Mouse (Mus musculus) embryonic facial prominence, embryonic 14.5 days (tissue): ENCODE results near the gene Ak3. TPM values are rescaled to one million over a fixed set of nuclear protein-coding genes. Genes with fewer than 3 reads are reported as not detected.

ENCODE experiments used
- ATAC-seq: fragments of 200-750 bp; cut with Nextera tagmentation; 2 replicates; pipeline ENCODE4 v1.8.0; 2017; ENCODE audit warnings: low read depth, moderate number of reproducible peaks, moderate TSS enrichment
- DNase-seq: peaks from one replicate; pipeline ENCODE4 v3.0.0-alpha.2; 2015; ENCODE audit warnings: low spot score
- H3K27ac ChIP-seq: fragments of 300-500 bp; sonication (generic); replicated peaks from 2 replicates; pipeline ENCODE4 v1.5.1; 2014; ENCODE audit warnings: low read depth, mild to moderate bottlenecking, low read length, moderate library complexity
- H3K27me3 ChIP-seq: fragments of 300-500 bp; sonication (generic); replicated peaks from 2 replicates; pipeline ENCODE4 v1.6.1; 2014; ENCODE audit warnings: low read length; ENCODE audit not compliant: control insufficient read depth, insufficient read depth
- H3K36me3 ChIP-seq: fragments of 300-500 bp; sonication (generic); 2 replicates; pipeline ENCODE4 v1.6.1; 2014; ENCODE audit warnings: low read length, mixed read lengths; ENCODE audit not compliant: control insufficient read depth, insufficient read depth
- H3K4me1 ChIP-seq: fragments of 300-500 bp; sonication (generic); 2 replicates; pipeline ENCODE4 v1.6.1; 2014; ENCODE audit warnings: antibody characterized with exemption, low read length; ENCODE audit not compliant: control insufficient read depth, insufficient read depth
- H3K4me2 ChIP-seq: fragments of 300-500 bp; sonication (generic); 2 replicates; pipeline ENCODE4 v1.6.1; 2014; ENCODE audit warnings: low read depth, mild to moderate bottlenecking, low read length, moderate library complexity, mixed read lengths
- H3K4me3 ChIP-seq: fragments of 300-500 bp; sonication (generic); 2 replicates; pipeline ENCODE4 v1.5.1; 2014; ENCODE audit warnings: low read depth, mild to moderate bottlenecking, low read length
- H3K9ac ChIP-seq: fragments of 300-500 bp; sonication (generic); 2 replicates; pipeline ENCODE4 v1.6.1; 2014; ENCODE audit warnings: low read depth, mild to moderate bottlenecking, low read length, moderate library complexity, mixed read lengths
- H3K9me3 ChIP-seq: fragments of 300-500 bp; sonication (generic); 2 replicates; pipeline ENCODE4 v1.6.1; 2016; ENCODE audit warnings: low read length; ENCODE audit not compliant: control insufficient read depth
- WGBS: fragments of 180-500 bp; shearing (Covaris S2); extraction: QIAGEN DNeasy Blood & Tissue Kit; methylation state at CpG from one replicate; pipeline ENCODE4 v1.1.7; 2014; 5-methylcytosine and 5-hydroxymethylcytosine counted together
- polyA plus RNA-seq: library from polyadenylated mRNA; unstranded; fragments of >200 nt; fragmentation: Nextera tagmentation; extraction: Ambion mirVana; gene quantifications from 2 replicates; pipeline ENCODE4 v1.2.1, GENCODE M21; 2014

Gene Ak3
- polyA plus RNA-seq, 1 experiment from 2014 or later = 93.5 TPM

DNA sequence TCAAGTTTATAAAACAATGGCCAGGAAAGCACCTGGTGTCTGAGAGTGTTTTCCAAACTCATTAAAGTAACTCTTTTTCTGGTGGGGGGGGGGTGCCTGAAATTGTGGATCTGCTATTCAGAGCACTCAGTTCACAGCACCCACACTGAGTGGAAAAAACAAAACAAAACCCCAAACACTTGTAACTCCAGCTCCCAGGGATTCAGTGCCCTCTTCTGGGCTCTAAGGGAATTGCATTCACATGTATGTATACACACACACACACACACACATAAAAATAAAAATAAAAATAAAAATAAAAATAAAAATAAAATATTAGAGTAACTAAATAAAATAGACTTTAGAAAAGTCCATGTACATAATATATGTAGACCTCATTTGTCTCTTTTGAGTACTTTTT is 8.4 kb downstream of the Ak3 start:
- no peak for ATAC-seq
- no peak for DNase-seq

DNA sequence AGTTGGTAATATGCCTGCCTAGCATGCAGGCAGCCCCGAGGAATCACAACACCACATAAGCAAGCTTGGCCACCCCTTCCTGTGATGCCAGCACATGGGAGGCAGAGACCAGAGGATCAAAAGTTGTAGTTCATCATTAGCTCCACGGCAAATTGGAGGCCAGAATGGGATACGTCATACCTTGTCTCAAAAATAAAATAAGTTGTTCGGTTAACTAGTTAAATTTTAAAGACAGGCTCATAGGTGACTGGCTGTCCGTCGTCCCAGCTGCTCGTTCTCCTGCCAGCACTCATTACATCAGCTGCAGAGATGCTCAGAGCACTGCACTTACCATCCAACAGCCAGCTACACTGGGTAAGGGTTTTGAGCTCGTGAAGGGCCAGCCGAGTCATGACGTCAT is 10.2 kb downstream of the Ak3 start:
- Histone ChIP-seq H3K9ac (no peak overlapping the region), H3K4me1 (no peaks in the 10 kb centered on the region), H3K36me3 (peaks cover 37% of the 10 kb centered on the region), H3K9me3 (0 out of 2 replicates have a peak, but pooled peaks cover 4% of the 10 kb centered on the region), H3K27ac (0 out of 2 replicates have a peak overlapping the region, but pooled peaks have one; percentile 21), H3K4me3 (no peak overlapping the region), H3K4me2 (no peak overlapping the region), H3K27me3 (no peaks in the 10 kb centered on the region)
- ATAC-seq (no peak), DNase-seq (no peak)
- 84% methylated on average over 10 of the region's 10 CpGs for WGBS

More for the DNA sequence above, 8.4 kb downstream of the Ak3 start:
- 0 out of 2 replicates have a peak, but pooled peaks cover 4% of the 10 kb centered on the region for H3K9me3 ChIP-seq
- peaks cover 31% of the 10 kb centered on the region for H3K36me3 ChIP-seq
- H3K4me2 ChIP-seq = no peak overlapping the region
- peaks cover 3% of the 10 kb centered on the region; the same call in 1 of the 2 replicates for H3K4me1 ChIP-seq
- no peak overlapping the region for H3K27ac ChIP-seq
- H3K27me3 ChIP-seq = no peaks in the 10 kb centered on the region
- no peak overlapping the region for H3K9ac ChIP-seq
- H3K4me3 ChIP-seq = no peak overlapping the region

DNA sequence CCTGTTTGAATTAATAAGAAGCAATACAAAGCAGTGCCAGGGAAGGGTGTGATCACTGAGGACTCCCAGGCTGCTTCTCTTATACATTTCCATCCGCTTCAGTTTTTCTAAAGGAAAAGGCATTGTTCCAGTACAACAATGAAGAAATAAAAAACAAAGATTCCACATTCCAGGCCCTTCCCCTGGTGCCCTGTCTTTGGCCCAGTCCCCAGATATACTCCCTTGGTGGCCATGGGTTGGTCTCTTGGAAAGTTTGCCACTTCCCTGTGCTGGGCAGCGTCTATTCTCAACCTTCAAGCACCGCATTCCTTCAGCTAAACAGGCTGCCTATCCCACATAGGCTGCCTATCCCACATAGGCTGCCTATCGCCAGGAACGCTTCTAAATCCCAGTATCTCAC is 10.7 kb downstream of the Ak3 start:
- peaks cover 37% of the 10 kb centered on the region for H3K36me3 ChIP-seq
- DNase-seq (no peak), ATAC-seq (no peak)
- H3K9ac ChIP-seq = no peak overlapping the region
- H3K4me3 ChIP-seq = no peak overlapping the region
- no peak overlapping the region for H3K4me2 ChIP-seq
- H3K4me1 ChIP-seq = no peaks in the 10 kb centered on the region
- 0 out of 2 replicates have a peak overlapping the region, but pooled peaks have one; percentile 21 for H3K27ac ChIP-seq
- H3K9me3 ChIP-seq = 0 out of 2 replicates have a peak, but pooled peaks cover 4% of the 10 kb centered on the region
- H3K27me3 ChIP-seq = no peaks in the 10 kb centered on the region
- 84% methylated on average over 5 of the region's 5 CpGs for WGBS

DNA sequence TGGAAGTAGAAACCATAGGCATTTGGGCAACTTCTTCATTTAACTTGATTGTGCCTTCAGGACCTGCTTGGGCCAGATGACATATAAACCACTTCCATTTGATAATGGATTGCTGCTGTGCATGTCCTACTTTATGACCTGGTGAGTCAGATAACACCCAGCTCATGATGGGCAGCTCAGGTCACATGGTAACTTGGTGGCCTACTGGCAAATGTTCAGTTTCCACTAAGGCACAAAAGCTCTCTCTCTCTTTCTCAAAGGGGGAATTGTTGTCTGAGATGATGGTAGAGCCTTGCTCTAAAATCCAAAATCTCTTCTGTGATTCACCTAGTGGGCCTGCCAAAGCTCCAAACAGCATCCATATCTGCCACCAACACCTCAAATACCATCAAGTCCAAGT is 15.1 kb downstream of the Ak3 start:
- DNase-seq (no peak), ATAC-seq (no peak)
- H3K36me3 ChIP-seq = peaks cover 30% of the 10 kb centered on the region
- no peak overlapping the region for H3K4me2 ChIP-seq
- no peaks in the 10 kb centered on the region for H3K4me1 ChIP-seq
- no peaks in the 10 kb centered on the region for H3K27me3 ChIP-seq
- no peaks in the 10 kb centered on the region for H3K9me3 ChIP-seq
- no peak overlapping the region for H3K4me3 ChIP-seq
- H3K9ac ChIP-seq = no peak overlapping the region
- no peak overlapping the region for H3K27ac ChIP-seq

DNA sequence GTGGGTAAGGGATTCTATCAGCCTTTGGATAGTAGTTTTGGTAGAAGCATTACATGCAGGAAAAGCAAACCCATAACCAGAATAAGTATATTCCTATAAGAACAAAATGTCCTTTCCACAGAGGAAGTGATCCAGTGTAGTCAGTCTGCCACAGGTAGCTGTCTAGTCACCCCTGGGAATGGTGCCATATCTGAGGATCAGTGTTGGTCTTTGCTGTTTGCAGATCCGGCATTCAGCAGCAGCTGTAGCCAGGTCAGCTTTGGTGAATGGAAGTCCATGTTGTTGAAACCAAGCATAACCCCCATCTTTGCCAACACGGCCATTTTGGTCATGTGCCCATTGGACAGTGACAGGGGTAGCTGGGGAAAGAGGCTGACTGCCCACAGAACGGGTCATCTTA is 16.0 kb downstream of the Ak3 start:
- H3K36me3 ChIP-seq = peaks cover 23% of the 10 kb centered on the region
- 98% methylated on average over 3 of the region's 3 CpGs for WGBS

DNA sequence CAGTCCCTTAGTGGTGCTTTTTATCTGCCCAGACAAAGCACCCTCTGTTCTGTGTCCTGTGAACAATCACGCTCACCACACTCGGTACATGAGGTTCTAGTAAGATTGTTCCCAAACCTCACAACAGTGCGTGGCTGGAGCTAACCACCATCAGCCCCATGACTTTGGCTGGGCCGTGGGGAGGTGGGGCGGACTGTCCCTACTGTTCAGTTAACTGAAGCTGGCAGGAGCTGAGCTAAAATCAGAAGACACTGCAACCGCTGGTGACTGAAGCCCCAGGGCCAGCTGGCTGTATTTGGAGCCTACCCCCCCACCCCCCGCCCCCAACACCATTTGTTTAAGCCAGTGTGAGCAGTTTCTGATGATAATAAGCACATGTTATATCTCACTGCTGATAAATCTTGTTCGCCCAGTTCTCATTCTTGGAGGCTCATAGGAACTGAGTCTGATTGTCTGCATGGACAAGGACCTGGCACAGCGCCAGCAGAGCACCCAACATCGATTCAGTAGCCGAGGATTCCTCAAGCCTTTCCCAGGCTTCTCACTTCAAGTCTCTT is 23.3 kb downstream of the Ak3 start:
- Histone ChIP-seq H3K9me3 (no peaks in the 10 kb centered on the region), H3K36me3 (peaks cover 69% of the 10 kb centered on the region), H3K4me2 (no peak overlapping the region), H3K27ac (no peak overlapping the region), H3K4me1 (no peaks in the 10 kb centered on the region), H3K27me3 (no peaks in the 10 kb centered on the region), H3K4me3 (no peak overlapping the region), H3K9ac (no peak overlapping the region)
- WGBS = 64% methylated on average over 11 of the region's 11 CpGs
- ATAC-seq (peak; percentile 60), DNase-seq (peak; percentile 55)

More for the DNA sequence above, 16.0 kb downstream of the Ak3 start:
- Histone ChIP-seq H3K27ac (no peak overlapping the region), H3K9me3 (no peaks in the 10 kb centered on the region), H3K4me2 (no peak overlapping the region), H3K9ac (no peak overlapping the region), H3K4me1 (no peaks in the 10 kb centered on the region), H3K4me3 (no peak overlapping the region), H3K27me3 (no peaks in the 10 kb centered on the region)
- ATAC-seq (no peak), DNase-seq (no peak)

DNA sequence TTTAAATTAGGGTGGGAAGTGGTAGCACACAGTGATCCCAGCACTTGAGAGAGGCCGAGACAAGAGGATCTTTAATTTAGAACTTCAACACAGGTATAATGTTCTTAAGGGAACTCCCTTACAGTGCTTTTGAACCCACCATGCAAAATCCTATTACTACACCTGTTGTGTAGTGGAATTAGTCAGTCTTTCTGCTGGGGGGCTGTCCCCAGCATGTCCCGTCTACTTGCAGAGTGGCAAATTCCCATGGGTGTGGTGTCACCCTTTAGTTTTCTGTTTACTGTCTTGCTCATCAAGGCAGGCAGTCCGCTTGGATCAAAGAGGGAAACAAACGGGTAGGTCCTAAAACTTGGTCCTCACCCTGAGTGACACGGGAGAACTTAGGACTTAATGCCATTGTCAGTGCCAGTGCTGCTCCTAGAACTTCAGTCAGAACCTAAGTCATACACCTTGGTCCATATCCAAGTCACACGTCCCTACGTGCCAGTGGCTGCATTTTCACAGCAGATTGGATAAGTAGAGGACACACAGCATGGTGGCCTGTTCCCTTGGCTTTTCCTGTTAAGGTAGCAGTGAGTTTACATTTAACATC is 25.9 kb downstream of the Ak3 start:
- Histone ChIP-seq H3K27me3 (no peaks in the 10 kb centered on the region), H3K9me3 (no peaks in the 10 kb centered on the region), H3K4me2 (no peak overlapping the region), H3K4me1 (no peaks in the 10 kb centered on the region), H3K36me3 (peaks cover 91% of the 10 kb centered on the region), H3K9ac (no peak overlapping the region), H3K4me3 (no peak overlapping the region), H3K27ac (no peak overlapping the region)
- WGBS = 89% methylated on average over 7 of the region's 7 CpGs
- ATAC-seq = no peak
- DNase-seq = no peak

DNA sequence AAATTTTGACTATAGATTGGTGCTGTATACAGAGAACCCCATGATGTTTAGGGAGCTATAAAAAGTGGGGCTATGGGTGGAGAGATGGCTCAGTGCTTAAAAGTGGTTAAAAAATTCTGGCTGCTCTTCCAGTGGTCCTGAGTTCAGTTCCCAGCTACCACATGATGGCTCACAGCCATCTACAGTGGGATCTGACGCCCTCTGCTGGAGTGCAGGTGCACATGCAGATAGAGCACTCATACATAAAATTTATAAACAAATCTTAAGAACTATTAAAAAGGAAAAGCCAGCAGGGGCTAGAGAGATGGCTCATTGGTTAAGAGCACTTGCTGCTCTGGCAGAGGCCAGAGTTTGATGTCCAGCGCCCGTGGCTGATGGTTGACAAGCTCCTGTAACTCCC is 28.1 kb downstream of the Ak3 start:
- Histone ChIP-seq H3K9ac (no peak overlapping the region), H3K9me3 (no peaks in the 10 kb centered on the region), H3K36me3 (peaks cover 82% of the 10 kb centered on the region), H3K27ac (no peak overlapping the region), H3K4me2 (no peak overlapping the region), H3K27me3 (no peaks in the 10 kb centered on the region), H3K4me3 (no peak overlapping the region), H3K4me1 (no peaks in the 10 kb centered on the region)
- 90% methylated on average over 3 of the region's 3 CpGs for WGBS
- ATAC-seq = no peak
- DNase-seq = no peak

DNA sequence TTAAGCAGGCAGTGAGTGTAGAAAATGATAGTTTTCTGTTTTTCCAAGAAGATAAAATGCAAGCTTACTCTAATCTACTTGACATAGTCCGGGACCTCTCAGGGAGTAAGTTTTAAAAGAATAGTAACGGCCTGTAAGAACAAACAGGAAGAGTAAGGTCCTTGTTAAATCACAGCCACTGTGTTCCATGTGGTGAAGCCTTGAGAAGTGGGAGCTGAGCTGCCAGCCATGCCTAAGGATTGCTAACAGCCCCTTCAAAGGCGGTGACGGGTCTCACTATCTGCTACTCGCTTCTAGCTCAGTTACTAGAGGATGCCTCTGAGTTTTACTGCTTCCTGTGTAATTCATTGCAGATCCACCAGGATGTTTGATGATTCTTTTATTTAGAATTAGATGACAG is 31.0 kb downstream of the Ak3 start:
- H3K9ac ChIP-seq = no peak overlapping the region
- DNase-seq = no peak
- no peak for ATAC-seq
- no peaks in the 10 kb centered on the region for H3K4me1 ChIP-seq
- H3K36me3 ChIP-seq = peaks cover 81% of the 10 kb centered on the region
- H3K9me3 ChIP-seq = no peaks in the 10 kb centered on the region
- H3K4me2 ChIP-seq = no peak overlapping the region
- 75% methylated on average over 5 of the region's 5 CpGs for WGBS
- no peak overlapping the region for H3K4me3 ChIP-seq
- no peaks in the 10 kb centered on the region for H3K27me3 ChIP-seq
- no peak overlapping the region for H3K27ac ChIP-seq
